Mouse (Mus musculus): ENCODE measurements around the gene Dennd1b. TPM values are rescaled to one million over a fixed set of nuclear protein-coding genes. Genes with fewer than 3 reads are reported as not detected.

The Dennd1b gene
- total and polyA plus RNA-seq, 3 experiments, result 8.0 to 8.9 (median 8.0) TPM

DNA sequence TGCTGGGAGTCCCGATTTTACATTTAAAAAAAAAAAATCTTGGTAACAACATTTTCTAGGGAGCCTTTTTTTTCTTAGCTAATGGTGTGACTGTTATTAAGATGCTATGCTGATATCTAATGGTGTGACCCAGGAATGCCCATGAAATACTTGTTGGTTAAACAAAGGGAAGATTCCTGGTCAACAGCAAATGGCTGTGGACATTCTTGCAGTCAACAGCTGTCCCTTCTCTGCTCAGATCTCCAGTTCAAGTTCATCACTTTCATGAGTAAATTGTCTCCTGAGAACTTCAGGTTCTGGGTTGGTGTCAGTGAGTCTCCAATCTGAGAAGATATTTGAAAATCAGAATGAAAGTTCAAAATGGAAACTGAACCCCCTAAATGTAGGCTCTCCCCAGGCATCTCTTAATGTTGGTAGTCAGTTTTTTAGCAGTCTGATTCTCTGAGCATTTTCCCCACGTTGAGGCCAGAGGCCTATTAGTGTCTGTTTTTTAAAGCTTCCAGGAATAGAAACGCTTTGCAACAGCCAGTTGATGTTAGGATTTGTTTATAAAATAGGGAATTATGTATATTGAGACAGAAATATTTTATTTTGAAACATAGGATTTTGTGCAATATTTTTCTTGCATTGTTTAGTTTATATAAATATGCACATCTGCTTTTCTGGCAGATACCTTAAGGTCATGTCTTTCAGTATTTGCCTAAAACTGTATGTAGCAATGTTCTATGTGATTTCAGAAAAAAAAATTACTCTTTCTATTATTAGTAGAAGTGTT is 211.0 kb downstream of the Dennd1b start:
- in situ Hi-C loops (cut with MboI; ENCODE audit: low pct_ligation_motif_present, low pct_unique_long_range_greater_than_20kb, low sequenced_read_pairs), result loop anchor here (25.0 kb wide), 1 partner anchor 337 kb away; the partner anchor contains the start of gene Lhx9
- Histone ChIP-seq H3K9me3 (replicated peaks; ENCODE audit: low read length) (no peaks in the 10 kb centered on the region), H3K27ac (ENCODE audit: insufficient read depth, low read depth) (no peak overlapping the region), H3K4me1 (ENCODE audit: control insufficient read depth in 1 of 2, insufficient read depth in 2 of 2) (no peaks in the 10 kb centered on the region), H3K9ac (ENCODE audit: insufficient read depth, low read depth) (no peak overlapping the region), H3K4me2 (ENCODE audit: insufficient read depth, low read depth, poor library complexity, severe bottlenecking) (no peak overlapping the region), H3K27me3 (replicated peaks) (no peaks in the 10 kb centered on the region), H3K79me2 (replicated peaks; ENCODE audit: control insufficient read depth, extremely low read depth, insufficient read depth, poor library complexity, severe bottlenecking) (no peaks in the 10 kb centered on the region), H3K4me3 (replicated peaks in 1 of 3; ENCODE audit: low read depth in 2 of 3, low read length in 2 of 3, poor library complexity in 1 of 3) (no peak overlapping the region), H3K36me3 (replicated peaks in 1 of 2; ENCODE audit: control insufficient read depth in 1 of 2, insufficient read depth in 1 of 2, low read length in 1 of 2) (peaks cover 18 to 37% of the 10 kb centered on the region in 2 experiments)
- DNase-seq (ENCODE audit: extremely low read depth), result no peak
- dilution Hi-C loops (cut with MboI; ENCODE audit: extremely low pct_ligation_motif_present, extremely low pct_unique_long_range_greater_than_20kb, low sequenced_read_pairs), result no loop called here
- TF ChIP-seq MAFK (IDR thresholded peaks at IDR 0.05; ENCODE audit: insufficient replicate concordance, low read length) (no peak), MEF2A (IDR thresholded peaks at IDR 0.05; ENCODE audit: borderline replicate concordance, low read depth, low read length) (no peak), ZNF384 (IDR thresholded peaks at IDR 0.05; ENCODE audit: low read depth, low read length) (no peak), RAD21 (IDR thresholded peaks at IDR 0.05; ENCODE audit: low read depth, low read length) (no peak), ETS1 (conservative IDR thresholded peaks at IDR 0.05; ENCODE audit: low read depth, low read length) (no peak), BHLHE40 (IDR thresholded peaks at IDR 0.05; ENCODE audit: low read depth, low read length) (no peak), TBP (conservative IDR thresholded peaks at IDR 0.05; ENCODE audit: low read depth, low read length) (no peak), MXI1 (IDR thresholded peaks at IDR 0.05; ENCODE audit: low read depth, low read length) (no peak)

DNA sequence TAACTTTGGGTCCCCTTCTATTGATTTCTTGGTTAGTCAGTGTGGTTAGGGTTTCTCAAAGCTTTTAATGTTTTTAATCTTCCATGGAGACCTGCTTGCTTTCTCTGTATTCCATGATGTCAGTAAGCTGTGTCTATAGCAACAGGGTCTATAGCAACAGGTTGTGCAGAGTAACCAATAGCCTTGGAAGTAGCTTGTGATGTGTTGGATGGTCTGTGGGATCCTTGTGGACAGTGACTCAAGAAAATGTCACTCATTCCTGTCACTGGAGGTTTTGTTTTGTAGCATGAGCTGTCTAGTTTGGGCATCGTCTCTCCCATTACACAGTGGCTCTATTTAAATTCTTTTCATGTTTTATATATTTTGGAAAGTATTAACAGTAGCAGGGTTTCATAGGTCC is 216.5 kb downstream of the Dennd1b start:
- H3K4me2 ChIP-seq (ENCODE audit: insufficient read depth, low read depth, poor library complexity, severe bottlenecking), result no peak overlapping the region
- dilution Hi-C loops (cut with MboI; ENCODE audit: extremely low pct_ligation_motif_present, extremely low pct_unique_long_range_greater_than_20kb, low sequenced_read_pairs) (no loop called here), in situ Hi-C loops (cut with MboI; ENCODE audit: low pct_ligation_motif_present, low pct_unique_long_range_greater_than_20kb, low sequenced_read_pairs) (no loop called here)
- H3K4me1 ChIP-seq (ENCODE audit: control insufficient read depth in 1 of 2, insufficient read depth in 2 of 2), result no peaks in the 10 kb centered on the region; a peak in 1 of 4 replicates
- peaks cover 0 to 9% of the 10 kb centered on the region in 2 experiments for H3K36me3 ChIP-seq (replicated peaks in 1 of 2; ENCODE audit: control insufficient read depth in 1 of 2, insufficient read depth in 1 of 2, low read length in 1 of 2)
- no peak overlapping the region for H3K9ac ChIP-seq (ENCODE audit: insufficient read depth, low read depth)
- H3K79me2 ChIP-seq (replicated peaks; ENCODE audit: control insufficient read depth, extremely low read depth, insufficient read depth, poor library complexity, severe bottlenecking), result no peaks in the 10 kb centered on the region
- no peaks in the 10 kb centered on the region for H3K9me3 ChIP-seq (replicated peaks; ENCODE audit: low read length)
- TF ChIP-seq NELFE (IDR thresholded peaks at IDR 0.05; ENCODE audit: low read depth, low read length), result no peak
- H3K27ac ChIP-seq (ENCODE audit: insufficient read depth, low read depth), result no peak overlapping the region
- no peaks in the 10 kb centered on the region for H3K27me3 ChIP-seq (replicated peaks)
- H3K4me3 ChIP-seq (replicated peaks in 1 of 3; ENCODE audit: low read depth in 2 of 3, low read length in 2 of 3, poor library complexity in 1 of 3), result no peak overlapping the region
- DNase-seq (ENCODE audit: extremely low read depth), result no peak

DNA sequence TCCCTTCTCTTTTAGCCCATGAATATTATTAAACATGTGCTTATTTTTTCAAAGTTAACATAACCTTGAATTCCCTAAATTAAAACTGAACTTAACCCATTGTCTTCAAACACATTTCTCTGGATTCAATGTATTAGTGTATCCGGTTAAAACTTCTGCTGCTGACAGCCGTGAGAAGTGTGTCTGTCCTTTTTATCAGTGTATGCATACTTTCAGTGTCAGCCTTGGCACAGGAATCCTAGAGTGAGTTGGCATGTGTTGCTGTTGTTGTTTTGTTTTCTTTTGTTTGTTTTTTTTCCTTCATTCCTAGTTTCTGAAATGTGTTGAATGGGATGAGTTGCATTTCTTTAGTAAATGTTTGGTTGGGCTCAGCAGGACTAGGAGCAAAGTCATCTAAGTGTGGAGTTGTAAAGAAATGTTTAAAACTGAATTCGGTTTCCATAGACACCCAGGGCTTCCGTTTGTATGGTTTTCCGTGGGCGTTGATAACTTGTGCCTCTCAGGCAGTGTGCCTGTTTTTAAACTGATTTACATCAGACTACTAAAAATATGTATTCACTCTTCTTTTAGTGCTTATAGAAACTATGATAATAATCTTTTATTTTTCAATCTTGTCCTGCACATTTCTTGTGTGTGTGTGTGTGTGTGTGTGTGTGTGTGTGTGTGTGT is 217.4 kb downstream of the Dennd1b start:
- H3K27me3 ChIP-seq (replicated peaks), result no peaks in the 10 kb centered on the region
- H3K4me3 ChIP-seq (replicated peaks in 1 of 3; ENCODE audit: low read depth in 2 of 3, low read length in 2 of 3, poor library complexity in 1 of 3), result no peak overlapping the region
- H3K4me1 ChIP-seq (ENCODE audit: control insufficient read depth in 1 of 2, insufficient read depth in 2 of 2), result no peaks in the 10 kb centered on the region; a peak in 1 of 4 replicates
- no peaks in the 10 kb centered on the region for H3K79me2 ChIP-seq (replicated peaks; ENCODE audit: control insufficient read depth, extremely low read depth, insufficient read depth, poor library complexity, severe bottlenecking)
- DNase-seq (ENCODE audit: extremely low read depth), result no peak
- H3K27ac ChIP-seq (ENCODE audit: insufficient read depth, low read depth), result no peak overlapping the region
- H3K9me3 ChIP-seq (replicated peaks; ENCODE audit: low read length), result no peaks in the 10 kb centered on the region
- peaks cover 0 to 7% of the 10 kb centered on the region in 2 experiments for H3K36me3 ChIP-seq (replicated peaks in 1 of 2; ENCODE audit: control insufficient read depth in 1 of 2, insufficient read depth in 1 of 2, low read length in 1 of 2)
- H3K4me2 ChIP-seq (ENCODE audit: insufficient read depth, low read depth, poor library complexity, severe bottlenecking), result no peak overlapping the region
- H3K9ac ChIP-seq (ENCODE audit: insufficient read depth, low read depth), result no peak overlapping the region
- TF ChIP-seq ETS1 (conservative IDR thresholded peaks at IDR 0.05; ENCODE audit: low read depth, low read length) (no peak), IRF4 (IDR thresholded peaks at IDR 0.05; ENCODE audit: low read depth, low read length) (no peak), GABPA (IDR thresholded peaks at IDR 0.05; ENCODE audit: insufficient replicate concordance, low read depth, low read length) (no peak), ZKSCAN1 (IDR thresholded peaks at IDR 0.05; ENCODE audit: borderline replicate concordance, low read depth, low read length) (no peak), USF1 (IDR thresholded peaks at IDR 0.05; ENCODE audit: low read depth, low read length) (no peak), POLR2AphosphoS2 (IDR thresholded peaks at IDR 0.05; ENCODE audit: low read depth, low read length) (no peak), ELF1 (IDR thresholded peaks at IDR 0.05; ENCODE audit: low read depth, low read length) (no peak), TBP (conservative IDR thresholded peaks at IDR 0.05; ENCODE audit: low read depth, low read length) (no peak), RAD21 (IDR thresholded peaks at IDR 0.05; ENCODE audit: low read depth, low read length) (no peak), USF2 (conservative IDR thresholded peaks at IDR 0.05; ENCODE audit: low read depth, low read length) (no peak), PAX5 (IDR thresholded peaks at IDR 0.05; ENCODE audit: low read length) (no peak), JUND (conservative IDR thresholded peaks at IDR 0.05; ENCODE audit: low read depth, low read length) (no peak), BHLHE40 (IDR thresholded peaks at IDR 0.05; ENCODE audit: low read depth, low read length) (no peak), HCFC1 (IDR thresholded peaks at IDR 0.05; ENCODE audit: low read depth, low read length) (no peak), EP300 (IDR thresholded peaks at IDR 0.05; ENCODE audit: low read length) (no peak)
- dilution Hi-C loops (cut with MboI; ENCODE audit: extremely low pct_ligation_motif_present, extremely low pct_unique_long_range_greater_than_20kb, low sequenced_read_pairs) (no loop called here), in situ Hi-C loops (cut with MboI; ENCODE audit: low pct_ligation_motif_present, low pct_unique_long_range_greater_than_20kb, low sequenced_read_pairs) (no loop called here)
